Mouse (Mus musculus) lung, adult 2 months (tissue): ENCODE data around the gene Gm20388.

Source experiments
- CTCF ChIP-seq: fragments of 200-500 bp; IDR thresholded peaks from 2 replicates; pipeline ENCODE4 v1.5.1; 2011; ENCODE audit warnings: mild to moderate bottlenecking, low read length, control low read depth; ENCODE audit not compliant: insufficient read depth
- POLR2A ChIP-seq: fragments of 200-500 bp; IDR thresholded peaks from 2 replicates; pipeline ENCODE4 v1.6.1; 2011; ENCODE audit warnings: low read depth, mild to moderate bottlenecking, control low read depth, low read length, borderline replicate concordance; ENCODE audit errors: extremely low read depth

DNA sequence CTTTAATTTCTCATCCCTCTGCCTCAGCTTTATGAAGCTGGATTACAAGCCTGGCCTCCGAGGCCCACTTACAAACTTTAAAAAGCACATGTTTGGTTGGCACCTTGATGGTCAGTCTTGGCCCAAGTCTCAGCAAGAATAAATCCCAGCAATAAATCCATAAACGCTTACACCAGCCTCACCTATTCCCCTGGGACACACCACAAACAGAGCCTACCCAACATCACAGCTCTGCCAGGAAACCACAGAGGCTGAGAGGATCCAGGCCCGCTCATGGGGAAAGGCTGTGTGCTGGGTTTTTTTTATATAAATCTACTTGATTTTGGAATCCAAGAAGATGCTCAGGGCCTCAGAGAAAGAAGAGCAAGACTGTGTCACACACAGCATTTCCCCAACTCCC, 1665.0 kb downstream of the Gm20388 start:
- TF ChIP-seq CTCF (no peak), POLR2A (no peak)
